Mouse (Mus musculus): Measurements from ENCODE around the gene 2310046K23Rik.

GRCm38 (mm10) chr3:92565418-92565817 is 31.1 kb upstream of the 2310046K23Rik start:
- TF ChIP-seq CTCF (IDR thresholded peaks at IDR 0.05; ENCODE audit: control insufficient read depth, insufficient read depth, insufficient read length), result no peak
- no peak for TF ChIP-seq MAX (IDR thresholded peaks at IDR 0.05)
- TF ChIP-seq USF1 (IDR thresholded peaks at IDR 0.05; ENCODE audit: low read depth), result no peak
- TF ChIP-seq CEBPB (IDR thresholded peaks at IDR 0.05; ENCODE audit: low read depth), result no peak
- TF ChIP-seq FOSL1 (IDR thresholded peaks at IDR 0.05; ENCODE audit: insufficient read depth, low read length, poor library complexity, severe bottlenecking), result no peak
- no peak for TF ChIP-seq MYOD1 (IDR thresholded peaks at IDR 0.05; ENCODE audit: control insufficient read depth, insufficient read length, low read depth)
- no peak for TF ChIP-seq MYOG (IDR thresholded peaks at IDR 0.05; ENCODE audit: control insufficient read depth, extremely low read depth, insufficient read length)

Data from C2C12 (cell line).